Mouse (Mus musculus): ENCODE results near the gene Gatd1. TPM values are rescaled to one million over a fixed set of nuclear protein-coding genes. Genes with fewer than 3 reads are reported as not detected.

Gene Gatd1
- total RNA-seq, 2 experiments from 2014 or later: 18.3 to 19.5 TPM

DNA sequence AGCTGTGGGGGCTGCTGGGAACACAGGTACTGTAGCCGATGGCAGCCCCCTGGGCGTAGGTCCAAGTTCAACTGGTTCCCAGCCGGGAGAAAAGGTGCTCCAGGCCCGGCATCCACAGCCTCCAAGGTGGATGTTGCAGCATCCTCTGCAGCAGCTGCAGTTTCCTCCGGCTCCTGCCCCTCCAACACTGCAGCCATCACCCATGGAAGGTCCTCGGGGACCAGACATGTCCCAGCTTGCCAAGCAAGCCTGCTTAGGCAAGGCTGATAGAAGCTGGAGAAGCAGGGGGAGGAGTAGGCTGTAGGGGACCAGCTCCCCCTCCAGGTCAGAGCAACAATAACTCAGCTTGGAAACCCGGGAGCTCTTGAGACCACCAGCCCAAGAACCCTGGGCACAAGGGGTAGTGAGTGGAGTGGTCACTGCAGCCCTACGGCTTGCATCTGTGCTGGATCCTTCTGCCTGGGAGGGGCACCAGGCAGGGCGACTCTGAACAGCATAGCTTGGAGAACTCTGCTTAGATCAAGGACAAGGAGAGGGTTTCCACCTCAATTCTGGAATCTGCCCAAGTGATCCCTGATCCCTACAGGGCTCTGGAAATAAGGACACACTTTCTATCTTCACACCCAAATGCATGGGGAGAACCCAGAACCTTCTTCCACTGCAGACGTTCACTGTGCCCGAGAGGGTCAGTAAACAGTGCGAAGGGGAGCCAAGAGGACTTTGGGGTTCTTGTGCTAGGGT lies 29.3 kb upstream of the Gatd1 start:
- peak; percentile 16 to 21 for DNase-seq (ENCODE audit: low spot score in 2 of 2)

DNA sequence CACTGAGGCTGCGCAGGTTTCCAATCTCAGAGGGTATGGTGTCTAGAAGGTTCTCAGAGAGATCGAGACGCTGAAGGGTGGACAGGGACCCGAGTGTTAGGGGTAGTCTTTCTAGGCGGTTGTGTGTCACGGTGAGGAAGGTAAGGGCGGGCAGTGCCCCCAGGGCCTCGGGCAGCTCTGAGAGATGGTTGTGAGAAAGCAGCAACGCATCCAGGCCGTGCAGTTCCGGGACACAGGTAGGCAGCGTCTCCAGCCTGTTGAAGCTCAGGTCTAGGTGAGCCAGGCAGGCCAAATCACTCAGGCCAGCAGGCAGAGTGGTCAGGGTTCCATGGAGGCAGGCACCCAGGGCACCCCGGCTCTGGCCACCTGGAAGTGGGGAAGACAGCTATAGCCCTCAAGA lies 28.3 kb upstream of the Gatd1 start:
- no peak for DNase-seq (ENCODE audit: low spot score in 2 of 2)

DNA sequence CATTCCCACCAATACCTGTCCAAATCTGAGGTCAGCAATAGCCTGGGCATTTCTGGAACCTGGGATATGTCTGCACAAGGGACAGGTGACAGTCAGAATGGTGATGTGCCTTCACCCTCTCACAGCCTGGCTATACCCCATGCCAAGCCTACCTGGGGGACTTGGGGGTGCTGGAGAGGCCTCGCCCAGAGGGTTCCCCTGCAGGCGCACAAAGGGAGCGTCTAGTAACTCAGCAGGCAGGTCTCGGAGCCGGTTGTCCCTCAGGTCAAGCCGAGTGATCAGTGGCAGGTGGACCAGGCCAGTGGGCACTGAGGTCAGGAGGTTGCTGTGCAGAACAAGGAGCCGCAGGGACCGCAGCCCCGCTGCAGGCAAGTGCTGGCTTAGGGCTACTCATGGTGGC lies 27.5 kb upstream of the Gatd1 start:
- no peak for DNase-seq (ENCODE audit: low spot score in 2 of 2)

DNA sequence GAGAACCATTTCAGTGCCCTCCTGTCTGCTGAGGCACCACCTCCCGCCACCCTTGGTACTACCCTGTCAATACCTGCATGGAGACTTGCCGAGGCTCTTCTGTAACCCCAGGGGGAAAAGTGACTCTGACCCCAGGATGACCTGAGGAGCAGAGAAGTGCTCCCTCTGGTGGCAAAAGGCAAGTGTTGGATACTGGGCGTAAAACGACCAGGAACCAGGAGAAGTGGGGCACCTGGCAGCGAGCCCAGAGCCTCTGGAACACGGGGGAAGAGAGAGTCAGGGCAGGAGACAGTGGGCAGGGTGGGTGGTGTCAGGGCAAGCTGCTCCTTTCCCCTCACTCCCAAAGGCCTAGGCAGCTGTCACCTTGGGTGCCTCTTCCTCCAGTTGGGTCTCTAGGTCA lies 26.7 kb upstream of the Gatd1 start:
- DNase-seq (ENCODE audit: low spot score in 2 of 2): peak; percentile 25 to 66

DNA sequence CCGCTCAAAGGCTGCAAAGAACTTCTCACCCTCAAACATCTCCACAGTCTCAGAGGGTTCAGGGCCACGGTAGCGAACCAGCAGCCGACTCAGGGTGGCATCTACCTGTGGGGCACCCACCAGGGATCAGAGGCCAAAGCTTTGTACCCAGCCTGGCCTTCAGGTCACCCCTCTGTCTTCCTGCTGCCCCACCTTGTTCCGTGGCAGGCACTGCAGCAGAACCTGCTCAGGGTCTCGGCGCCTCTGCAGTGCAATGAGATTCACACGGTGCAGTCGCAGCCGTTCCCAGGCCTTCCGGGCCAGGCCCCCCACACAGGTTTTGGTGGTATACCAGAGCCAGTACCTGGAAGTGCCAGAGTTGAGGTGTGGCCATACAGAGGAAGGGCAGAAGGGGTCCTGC lies 25.9 kb upstream of the Gatd1 start:
- DNase-seq (ENCODE audit: low spot score in 2 of 2): peak in 1 of 2 experiments; percentile 14

DNA sequence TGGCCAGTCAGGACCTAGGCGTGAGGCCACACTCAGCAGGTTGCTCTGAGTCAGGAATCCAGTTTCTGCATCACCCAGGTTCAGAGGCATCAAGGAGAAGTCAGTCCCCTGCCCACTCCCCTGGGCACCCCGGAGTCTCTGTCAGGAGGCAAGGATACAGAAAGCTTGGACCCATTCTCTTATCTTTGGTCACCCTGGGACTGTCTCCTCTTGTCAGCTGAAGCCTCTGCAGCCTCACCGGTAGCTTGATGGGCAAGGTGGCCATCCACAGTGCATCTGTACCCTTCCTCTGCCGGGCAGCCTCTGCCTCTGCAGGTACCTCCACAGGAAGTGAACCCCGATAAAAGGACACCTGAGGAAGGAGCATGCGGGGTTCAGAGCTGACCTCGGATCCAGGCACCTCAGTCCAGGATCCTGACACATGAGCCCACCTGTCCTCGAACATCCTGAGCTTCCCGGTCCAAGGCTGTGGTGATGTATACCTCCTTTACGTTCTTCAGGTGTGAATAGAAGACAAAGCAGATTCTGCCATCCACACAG lies 25.3 kb upstream of the Gatd1 start:
- no peak for DNase-seq (ENCODE audit: low spot score in 2 of 2)

DNA sequence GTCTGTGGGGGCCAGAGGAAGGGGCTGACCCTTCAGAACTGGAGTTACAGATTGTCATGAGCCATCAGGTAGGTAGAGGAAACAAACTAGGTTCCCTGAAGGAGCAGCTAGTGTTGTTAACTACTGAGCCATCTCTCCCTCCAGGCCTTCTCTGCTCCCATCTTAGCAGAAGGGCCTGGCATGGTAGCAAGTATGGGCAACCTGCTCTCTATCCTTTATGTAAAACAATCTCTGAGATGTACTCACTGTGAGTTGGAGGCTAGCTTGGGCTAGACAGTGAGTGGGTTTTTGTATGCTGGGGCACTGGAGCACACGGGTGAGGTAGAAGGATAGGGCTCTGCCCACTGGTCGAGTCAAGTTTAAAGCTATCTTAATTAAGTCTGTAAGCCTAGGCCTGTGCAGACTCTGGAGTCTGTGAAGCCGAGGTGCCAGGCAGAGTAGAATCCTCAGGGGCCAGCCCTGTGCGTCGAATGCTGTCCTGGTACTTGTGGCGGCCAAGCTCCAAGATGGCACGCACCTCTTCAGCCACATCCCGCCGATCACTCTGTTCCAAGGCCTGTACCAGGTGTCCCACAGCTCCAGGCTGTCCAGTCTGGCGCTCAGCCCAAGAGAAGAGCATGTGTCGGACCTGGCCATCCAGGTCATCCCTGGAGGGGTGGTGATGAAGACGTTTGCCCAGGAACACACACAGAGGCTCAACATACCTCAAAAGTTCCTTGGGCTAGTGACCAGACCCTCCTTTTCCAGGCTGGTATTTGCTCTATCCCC lies 24.4 kb upstream of the Gatd1 start:
- peak in 1 of 2 experiments; percentile 15 for DNase-seq (ENCODE audit: low spot score in 2 of 2)

DNA sequence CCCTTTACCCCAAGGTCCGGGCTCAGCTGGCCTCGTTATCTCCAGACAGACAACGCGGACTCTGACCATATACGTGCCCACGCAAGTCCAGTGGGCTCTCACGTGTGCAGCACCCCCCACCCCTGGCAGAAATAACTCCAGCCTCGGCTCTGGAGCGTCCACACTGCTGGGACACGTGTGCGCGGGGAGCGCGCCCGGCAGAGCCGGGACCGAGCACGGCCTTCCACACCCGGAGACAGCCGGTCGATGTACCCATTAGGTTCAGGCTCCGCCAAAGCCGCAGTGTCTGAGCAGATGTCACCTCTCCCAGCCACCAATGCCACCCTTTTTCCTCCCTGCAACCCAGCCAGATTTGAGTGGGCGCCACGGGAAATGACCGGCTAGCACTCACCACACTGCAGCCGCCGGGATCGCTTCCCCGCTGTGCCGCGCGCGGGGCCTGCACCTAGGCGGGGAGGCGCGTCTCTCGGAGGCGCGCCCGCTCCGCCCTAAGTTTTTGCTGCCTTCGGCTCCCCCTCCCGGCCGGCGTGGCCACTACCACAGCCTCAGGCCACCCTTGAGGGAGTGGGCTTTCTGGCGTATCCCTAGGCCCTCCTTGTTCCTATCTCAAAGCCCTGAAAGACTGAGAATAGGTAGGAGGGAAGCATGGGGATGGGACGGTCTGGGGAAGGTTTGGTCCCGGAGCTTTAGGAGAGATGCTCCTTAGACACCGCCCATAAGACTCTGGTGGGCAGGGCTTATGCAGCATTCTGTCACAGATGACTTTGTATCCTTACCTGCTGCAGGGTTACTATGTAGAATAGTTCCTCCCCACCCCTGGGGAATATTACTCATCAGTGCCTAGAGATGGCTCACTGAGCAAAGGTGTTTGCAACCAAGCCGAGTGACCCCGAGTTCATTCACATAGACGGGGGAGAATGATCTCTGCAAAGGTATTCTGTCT lies 23.5 kb upstream of the Gatd1 start, which contains the start of gene Slc25a22:
Gene Slc25a22 (minus strand): TSS at position 715 of the 943 bp plus-strand sequence.
- DNase-seq (ENCODE audit: low spot score in 2 of 2): peak; percentile 62 to 84

DNA sequence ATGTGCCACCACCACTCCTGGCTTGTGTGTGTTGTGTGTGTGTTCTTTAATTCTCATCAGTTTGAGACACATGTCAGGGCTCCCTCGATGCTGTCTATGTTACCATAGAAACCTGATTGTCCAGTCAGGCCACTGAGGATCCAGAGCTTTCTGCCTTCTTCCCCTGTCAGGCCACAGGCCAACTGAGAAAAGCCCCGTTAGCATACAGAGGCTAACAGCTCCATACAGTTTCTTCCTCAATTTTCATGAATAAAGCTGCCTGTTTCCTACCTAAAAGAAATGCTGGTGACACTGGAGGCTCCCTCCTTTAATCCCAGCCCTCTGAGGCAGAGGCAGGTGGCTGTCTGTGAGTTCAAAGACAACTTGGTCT lies 22.6 kb upstream of the Gatd1 start:
- no peak for DNase-seq (ENCODE audit: low spot score in 2 of 2)

DNA sequence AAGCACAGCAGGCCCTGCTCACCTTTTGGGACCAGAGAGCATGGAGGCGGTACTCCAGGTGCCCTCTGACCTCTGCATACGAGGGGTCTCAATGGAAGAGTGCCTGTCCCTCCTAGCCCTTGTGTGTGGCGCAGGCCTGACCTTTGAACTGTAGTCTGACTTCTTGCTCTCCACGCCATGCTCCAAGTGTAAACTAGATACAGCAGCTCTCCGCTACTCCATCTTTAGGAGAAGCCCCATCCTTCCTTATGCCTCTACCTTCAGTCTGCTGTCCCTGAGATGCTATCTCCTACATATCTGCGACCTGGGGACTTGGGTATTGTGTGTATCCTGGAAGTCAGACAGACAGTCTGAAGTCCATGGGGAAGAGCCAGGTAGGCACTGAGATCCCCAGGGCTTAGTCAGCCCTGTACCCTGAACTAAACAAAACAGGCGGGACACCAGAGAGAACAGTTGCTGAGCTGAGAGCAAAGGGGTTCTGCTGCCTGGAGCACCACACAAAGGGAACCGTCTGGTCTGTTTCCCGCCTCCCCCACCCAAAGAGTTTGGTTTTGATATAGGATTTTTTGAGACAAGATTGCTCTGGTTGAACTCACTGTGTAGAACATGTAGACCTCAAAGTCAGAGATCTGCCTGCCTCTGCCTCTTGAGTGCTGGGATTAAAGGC lies 22.1 kb upstream of the Gatd1 start:
- DNase-seq (ENCODE audit: low spot score in 2 of 2): no peak

DNA sequence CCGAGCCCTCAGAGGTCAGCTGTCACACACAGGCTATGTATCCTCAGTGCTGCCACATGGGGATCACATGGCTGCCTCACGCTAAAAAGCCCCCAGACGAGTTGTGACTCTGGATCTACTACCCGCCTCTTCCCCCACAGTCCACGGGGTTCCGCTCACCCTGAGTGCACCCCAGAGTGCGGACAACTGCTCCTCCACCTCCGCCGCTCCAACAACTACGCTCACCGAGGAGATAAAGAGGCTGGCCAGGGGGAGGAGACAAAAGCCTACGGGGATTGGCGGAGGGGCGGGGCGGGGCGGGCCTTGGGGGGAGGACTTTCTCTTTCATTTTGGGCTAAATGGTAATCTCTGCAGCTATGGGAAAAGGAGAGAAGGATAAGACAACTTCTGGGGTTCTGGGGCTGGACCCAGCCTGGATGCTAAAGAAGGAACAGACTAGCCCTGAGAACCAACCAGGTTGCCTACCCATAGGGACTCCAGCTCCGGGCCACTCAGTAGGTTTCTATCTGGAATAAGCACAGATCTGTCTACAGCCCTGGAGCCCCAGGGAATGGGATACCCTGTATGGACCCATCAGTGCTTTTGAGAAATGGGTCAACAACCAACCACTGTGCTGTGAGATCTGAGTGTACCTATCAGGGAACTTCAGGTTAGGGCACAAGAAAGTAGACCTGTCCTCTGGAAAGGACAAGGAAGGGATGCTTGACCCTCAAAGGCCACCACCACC lies 21.4 kb upstream of the Gatd1 start:
- peak in 1 of 2 experiments; percentile 46 for DNase-seq (ENCODE audit: low spot score in 2 of 2)

DNA sequence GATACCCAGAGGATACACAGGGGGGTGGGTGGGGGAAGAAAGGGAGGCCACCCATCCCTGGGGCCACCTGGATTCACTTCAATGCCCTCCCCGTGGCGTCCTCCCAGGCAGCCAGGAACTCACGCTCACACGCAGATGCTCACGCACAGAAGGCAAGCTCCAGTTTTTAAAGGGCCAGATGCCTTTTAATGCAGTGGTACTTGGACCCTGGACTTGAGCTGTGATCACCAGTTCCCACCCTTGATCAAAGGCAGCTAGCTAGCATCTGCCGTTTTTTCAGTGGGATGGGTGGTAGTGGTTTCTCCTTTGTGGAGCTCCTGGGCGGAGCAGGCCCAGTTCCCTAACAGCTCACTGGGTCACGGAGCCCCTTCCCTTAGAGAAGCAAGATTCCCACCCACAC lies 20.5 kb upstream of the Gatd1 start:
- no peak for DNase-seq (ENCODE audit: low spot score in 2 of 2)

DNA sequence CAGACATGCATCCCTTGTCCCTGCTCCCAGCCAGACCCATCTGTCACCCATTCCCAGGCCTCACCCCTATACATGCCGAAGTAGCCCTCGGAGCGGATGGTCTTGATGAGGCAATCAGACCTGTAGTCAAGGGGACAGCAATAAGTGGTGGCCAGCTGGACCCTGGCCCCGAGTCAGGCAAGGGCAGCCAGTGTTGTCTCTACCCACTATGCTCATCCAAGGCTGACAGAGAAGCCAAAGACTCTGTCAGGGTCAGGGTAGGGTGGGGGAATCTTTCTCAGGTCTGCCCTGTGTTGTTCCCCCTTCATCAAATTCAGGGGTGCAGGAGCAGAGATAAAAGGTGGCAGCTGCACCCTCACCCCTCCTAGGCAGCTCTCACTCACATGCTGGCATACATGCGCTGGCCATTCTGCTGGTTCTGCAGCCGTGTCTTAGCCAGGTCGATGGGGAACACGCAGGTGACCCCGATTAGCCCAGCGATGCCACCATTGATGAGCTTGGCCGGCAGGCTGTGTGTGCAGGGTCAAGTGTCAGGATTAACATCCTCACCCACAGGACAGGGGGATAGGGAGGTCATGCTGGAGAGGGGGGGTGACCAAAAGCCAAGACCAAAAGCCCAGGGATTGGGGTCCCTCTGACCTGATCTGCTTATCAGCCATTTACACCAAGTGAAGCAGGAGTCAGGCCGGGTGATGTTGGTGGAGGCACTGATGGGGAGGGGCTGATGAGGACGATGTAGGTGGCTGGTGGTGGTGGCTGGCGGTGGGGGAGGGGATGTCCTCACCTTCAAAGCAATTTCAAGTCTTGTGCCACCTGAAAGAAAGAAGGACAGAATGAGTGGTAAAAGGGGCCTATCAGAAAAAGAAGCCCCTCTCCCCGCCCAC lies 19.8 kb upstream of the Gatd1 start:
- DNase-seq (ENCODE audit: low spot score in 2 of 2): no peak

DNA sequence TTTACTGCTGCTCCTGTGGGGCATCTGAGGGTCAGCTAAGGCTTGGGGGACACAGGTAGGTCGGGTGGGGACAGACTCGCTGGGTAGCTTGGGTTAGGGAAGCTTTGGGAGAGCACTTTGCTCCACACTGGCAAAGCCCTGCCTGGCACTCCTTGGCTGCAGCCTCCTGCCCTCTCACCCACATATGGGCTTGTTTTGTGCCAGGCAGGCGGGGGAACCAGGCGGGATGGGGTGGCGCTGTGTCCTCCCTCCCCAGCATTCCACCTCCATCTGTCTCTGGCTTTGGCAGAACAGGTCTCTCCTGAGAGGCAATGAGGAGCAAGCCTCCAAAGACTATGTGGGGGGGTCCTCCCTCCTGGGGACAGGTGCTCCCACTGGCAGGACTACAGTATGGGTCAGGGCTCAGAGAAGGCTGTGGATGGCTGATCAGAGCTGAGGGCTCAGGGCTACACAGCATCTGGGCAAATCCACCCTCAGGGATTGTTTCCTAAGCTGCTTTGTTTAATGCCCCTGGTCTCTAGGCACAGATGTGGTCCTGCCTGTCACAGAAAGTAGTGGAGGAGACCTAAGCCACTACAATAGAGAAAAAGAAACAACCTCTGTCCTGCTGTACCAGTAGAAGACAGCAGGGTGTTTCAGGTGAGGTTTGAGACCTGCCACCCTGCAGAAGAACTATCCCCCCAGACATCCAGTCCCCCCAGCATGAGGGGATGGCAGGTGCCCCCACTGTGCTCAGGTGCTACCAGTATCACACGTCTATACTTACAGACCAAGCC lies 19.0 kb upstream of the Gatd1 start:
- DNase-seq (ENCODE audit: low spot score in 2 of 2): peak in 1 of 2 experiments; percentile 34

DNA sequence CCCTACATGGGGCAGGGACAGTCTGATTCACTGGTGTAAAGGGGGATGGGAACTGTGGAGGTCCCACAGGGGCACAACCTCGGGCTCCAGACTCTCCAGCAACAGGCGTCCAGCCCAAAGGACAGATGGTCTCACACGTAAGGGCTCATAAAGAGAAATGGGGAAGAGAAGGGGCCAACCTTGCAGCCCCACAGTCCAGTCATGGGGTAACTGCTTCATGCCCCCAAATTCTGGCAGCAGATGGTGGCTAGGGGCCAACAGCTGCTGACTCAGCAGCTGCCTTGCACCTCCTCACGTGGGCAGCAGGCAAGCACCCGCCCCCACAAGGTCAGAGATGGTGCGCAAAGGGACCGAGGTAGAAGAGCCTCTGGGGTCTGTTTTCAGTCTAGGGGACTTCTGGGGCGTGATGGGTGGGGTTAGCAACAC lies 18.3 kb upstream of the Gatd1 start:
- DNase-seq (ENCODE audit: low spot score in 2 of 2): no peak

DNA sequence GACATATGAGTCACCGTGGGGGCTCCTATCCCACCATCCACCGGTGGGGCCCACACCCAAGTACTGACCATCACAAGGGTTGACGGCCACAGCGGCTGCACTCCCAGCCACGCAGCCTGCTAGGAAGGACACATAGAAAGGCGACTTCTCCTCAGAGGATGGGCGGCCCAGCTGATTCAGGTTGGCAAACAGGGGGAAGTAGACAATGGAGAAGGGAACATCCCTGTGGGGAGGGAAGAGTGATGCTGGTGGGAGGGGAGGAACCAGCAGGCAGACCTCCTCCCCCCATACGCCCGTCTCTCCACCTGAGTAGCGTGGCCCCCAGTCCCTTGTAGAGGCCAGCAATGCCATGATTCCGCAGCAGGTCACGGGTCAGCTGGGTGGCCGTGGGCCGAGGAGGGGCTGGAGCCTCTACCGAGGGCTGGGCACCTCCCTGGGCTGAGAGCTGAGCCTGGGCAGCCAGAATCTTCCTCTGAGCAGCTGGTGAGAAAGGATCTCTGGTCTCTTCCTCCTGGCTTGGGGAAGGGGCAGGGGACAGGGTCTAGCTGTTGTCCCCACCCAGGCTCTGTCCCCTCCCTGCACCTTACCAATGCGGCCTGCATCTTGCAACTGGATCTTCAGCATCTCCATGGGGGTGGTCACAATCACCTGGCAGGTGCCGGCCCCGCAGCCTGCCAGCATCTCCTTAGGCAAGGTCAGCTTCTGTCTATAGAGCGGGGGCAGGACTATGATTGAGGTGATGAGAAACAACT lies 17.7 kb upstream of the Gatd1 start:
- DNase-seq (ENCODE audit: low spot score in 2 of 2): no peak

DNA sequence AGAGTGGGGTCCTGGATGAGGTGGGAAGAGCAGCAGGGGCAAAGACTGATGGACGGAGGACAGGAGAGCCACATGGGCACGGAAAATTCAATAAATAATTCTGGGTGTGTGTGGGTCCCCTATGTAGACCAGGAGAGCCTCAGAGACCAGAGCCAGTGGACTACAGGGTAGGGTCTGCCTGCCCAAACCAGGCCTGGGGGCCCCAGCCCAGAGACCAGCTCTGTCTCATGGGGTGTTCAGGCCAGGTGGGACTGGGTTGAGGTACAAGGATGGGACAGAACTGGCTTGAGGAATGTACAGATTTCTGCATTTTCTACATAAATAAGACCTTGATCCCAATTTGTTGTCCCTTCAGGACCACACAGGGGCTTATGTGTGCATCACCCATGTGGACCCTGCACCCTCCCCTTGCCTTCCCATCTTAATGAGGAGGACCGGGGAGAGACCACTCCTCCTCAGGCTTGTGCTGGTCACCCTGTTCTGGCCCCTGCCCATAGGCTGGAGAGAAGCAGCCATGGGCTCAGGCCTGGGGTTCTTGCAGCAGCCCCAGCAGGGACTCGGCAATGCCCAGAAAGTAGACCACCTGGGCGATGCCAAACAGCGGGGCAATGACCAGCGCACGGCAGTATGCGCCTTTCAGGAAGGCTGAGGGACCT lies 16.8 kb upstream of the Gatd1 start:
- DNase-seq (ENCODE audit: low spot score in 2 of 2): no peak

Measured in gastrocnemius, postnatal 4 days (tissue).